Mouse (Mus musculus) heart, embryonic 14.5 days (tissue): ENCODE measurements around the gene Ttc3. TPM values are rescaled to one million over a fixed set of nuclear protein-coding genes. Genes with fewer than 3 reads are reported as not detected.
"Not testable (repeated sequence)": the region's sequence is repeated elsewhere in the genome, so short reads cannot be mapped to it uniquely, and the experiment has no call there.

Experiments used
- ATAC-seq: fragments of 200-750 bp; cut with Nextera tagmentation; 2 replicates; pipeline ENCODE4 v1.8.0; 2017; ENCODE audit warnings: low read depth, moderate TSS enrichment; ENCODE audit not compliant: insufficient number of reproducible peaks, insufficient read depth, low FRiP score
- H3K27ac ChIP-seq, 2 experiments: fragments of 200-500 bp in 1 of 2; fragments of 300-500 bp in 1 of 2; sonication (generic) in 1 of 2; replicated peaks in 1 of 2; 2 replicates each; pipeline ENCODE4 v1.5.1; 2012 to 2014; ENCODE audit warnings: low read depth in 2 of 2, low read length in 2 of 2, control low read depth in 1 of 2, mild to moderate bottlenecking in 1 of 2, mixed read lengths in 1 of 2; ENCODE audit not compliant: control insufficient read depth in 1 of 2, insufficient read depth in 1 of 2
- H3K27me3 ChIP-seq: fragments of 300-500 bp; sonication (generic); 2 replicates; pipeline ENCODE4 v1.6.1; 2014; ENCODE audit warnings: mild to moderate bottlenecking, low read length, control low read depth; ENCODE audit not compliant: control insufficient read depth, insufficient read depth
- H3K36me3 ChIP-seq: fragments of 300-500 bp; sonication (generic); 2 replicates; pipeline ENCODE4 v1.6.1; 2014; ENCODE audit warnings: mild to moderate bottlenecking, control low read depth, low read length, mixed read lengths; ENCODE audit not compliant: control insufficient read depth, insufficient read depth
- H3K4me1 ChIP-seq, 2 experiments: fragments of 200-500 bp in 1 of 2; fragments of 300-500 bp in 1 of 2; sonication (generic) in 1 of 2; 2 replicates each; pipeline ENCODE4 v1.6.1; 2012 to 2014; ENCODE audit warnings: low read length in 2 of 2, control low read depth in 1 of 2, mixed read lengths in 1 of 2; ENCODE audit not compliant: control insufficient read depth in 2 of 2, insufficient read depth in 2 of 2
- H3K4me2 ChIP-seq: fragments of 300-500 bp; sonication (generic); 2 replicates; pipeline ENCODE4 v1.6.1; 2014; ENCODE audit warnings: mild to moderate bottlenecking, low read length
- H3K4me3 ChIP-seq, 2 experiments: fragments of 200-500 bp in 1 of 2; fragments of 300-500 bp in 1 of 2; sonication (generic) in 1 of 2; 2 replicates each; pipeline ENCODE4 v1.5.1; 2012 to 2014; ENCODE audit warnings: low read length in 2 of 2, mild to moderate bottlenecking in 2 of 2, control low read depth in 1 of 2, low read depth in 1 of 2, moderate library complexity in 1 of 2; ENCODE audit not compliant: control insufficient read depth in 1 of 2, insufficient read depth in 1 of 2
- H3K9ac ChIP-seq: fragments of 300-500 bp; sonication (generic); 2 replicates; pipeline ENCODE4 v1.6.1; 2014; ENCODE audit warnings: mild to moderate bottlenecking, low read length
- H3K9me3 ChIP-seq: fragments of 300-500 bp; sonication (generic); 2 replicates; pipeline ENCODE4 v1.6.1; 2016; ENCODE audit warnings: low read length, control low read depth; ENCODE audit not compliant: control insufficient read depth
- WGBS: fragments of 180-500 bp; shearing (Covaris S2); extraction: QIAGEN DNeasy Blood & Tissue Kit; methylation state at CpG from one replicate; pipeline ENCODE4 v1.1.7; 2014; 5-methylcytosine and 5-hydroxymethylcytosine counted together
- polyA plus RNA-seq: library from polyadenylated mRNA; unstranded; fragments of >200 nt; fragmentation: Nextera tagmentation; extraction: Ambion mirVana; gene quantifications from 2 replicates; pipeline ENCODE4 v1.2.1, GENCODE M21; 2014

Gene Ttc3
- polyA plus RNA-seq, 1 experiment from 2014 or later, result 200 TPM

GRCm38 (mm10) chr16:94331233-94331885 lies 39.1 kb upstream of the Ttc3 start:
- Histone ChIP-seq H3K4me1 (peaks cover 3 to 15% of the 10 kb centered on the region in 2 experiments; a peak in 3 of 4 replicates), H3K36me3 (no peaks in the 10 kb centered on the region), H3K9ac (no peak overlapping the region), H3K27me3 (no peaks in the 10 kb centered on the region), H3K27ac (no peak overlapping the region), H3K4me2 (no peak overlapping the region), H3K9me3 (no peaks in the 10 kb centered on the region), H3K4me3 (no peak overlapping the region)
- ATAC-seq, result no peak
- 74% methylated on average over 9 of the region's 9 CpGs for WGBS

GRCm38 (mm10) chr16:94331886-94332252 lies 38.5 kb upstream of the Ttc3 start:
- no peaks in the 10 kb centered on the region for H3K9me3 ChIP-seq
- H3K27me3 ChIP-seq, result no peaks in the 10 kb centered on the region
- no peak overlapping the region for H3K4me3 ChIP-seq
- ATAC-seq, result no peak
- H3K4me2 ChIP-seq, result no peak overlapping the region
- H3K27ac ChIP-seq, result no peak overlapping the region
- no peak overlapping the region for H3K9ac ChIP-seq
- peaks cover 3 to 15% of the 10 kb centered on the region in 2 experiments; a peak in 3 of 4 replicates for H3K4me1 ChIP-seq
- H3K36me3 ChIP-seq, result no peaks in the 10 kb centered on the region
- WGBS, result 53% methylated on average over 5 of the region's 5 CpGs

GRCm38 (mm10) chr16:94335656-94336055 lies 34.8 kb upstream of the Ttc3 start:
- Histone ChIP-seq H3K4me1 (no peaks in the 10 kb centered on the region), H3K9me3 (no peaks in the 10 kb centered on the region), H3K27me3 (no peaks in the 10 kb centered on the region), H3K4me3 (no peak overlapping the region), H3K27ac (no peak overlapping the region), H3K9ac (no peak overlapping the region), H3K36me3 (no peaks in the 10 kb centered on the region), H3K4me2 (no peak overlapping the region)
- no peak for ATAC-seq
- 36% methylated on average over 5 of the region's 5 CpGs for WGBS

- not testable (repeated sequence) for ATAC-seq, H3K27ac ChIP-seq
Observed at GRCm38 (mm10) chr16:94339164-94340160, 31.0 kb upstream of the Ttc3 start.

GRCm38 (mm10) chr16:94345733-94346132 lies 24.7 kb upstream of the Ttc3 start:
- H3K4me1 ChIP-seq, result no peaks in the 10 kb centered on the region
- ATAC-seq, result no peak
- no peaks in the 10 kb centered on the region for H3K27me3 ChIP-seq
- H3K4me3 ChIP-seq, result no peak overlapping the region
- no peak overlapping the region for H3K4me2 ChIP-seq
- no peaks in the 10 kb centered on the region for H3K9me3 ChIP-seq
- no peak overlapping the region for H3K9ac ChIP-seq
- 90% methylated on average over 1 of the region's 1 CpGs for WGBS
- no peaks in the 10 kb centered on the region for H3K36me3 ChIP-seq
- H3K27ac ChIP-seq, result no peak overlapping the region

More at GRCm38 (mm10) chr16:94339164-94340160, 31.0 kb upstream of the Ttc3 start:
- H3K9ac ChIP-seq, H3K36me3 ChIP-seq, H3K4me2 ChIP-seq, H3K4me1 ChIP-seq, H3K4me3 ChIP-seq, H3K9me3 ChIP-seq, H3K27me3 ChIP-seq: not testable (repeated sequence)
- WGBS, result 87% methylated on average over 17 of the region's 22 CpGs

GRCm38 (mm10) chr16:94347080-94347731 lies 23.2 kb upstream of the Ttc3 start:
- no peak for ATAC-seq
- WGBS, result 70% methylated on average over 7 of the region's 7 CpGs
- Histone ChIP-seq H3K27me3 (no peaks in the 10 kb centered on the region), H3K36me3 (no peaks in the 10 kb centered on the region), H3K9ac (no peak overlapping the region), H3K27ac (no peak overlapping the region), H3K9me3 (no peaks in the 10 kb centered on the region), H3K4me2 (no peak overlapping the region), H3K4me3 (no peak overlapping the region), H3K4me1 (no peaks in the 10 kb centered on the region)

- Histone ChIP-seq H3K9me3 (no peaks in the 10 kb centered on the region), H3K4me2 (no peak overlapping the region), H3K36me3 (no peaks in the 10 kb centered on the region), H3K27ac (no peak overlapping the region), H3K27me3 (no peaks in the 10 kb centered on the region), H3K4me1 (no peaks in the 10 kb centered on the region), H3K4me3 (no peak overlapping the region), H3K9ac (no peak overlapping the region)
- 78% methylated on average over 2 of the region's 2 CpGs for WGBS
- no peak for ATAC-seq
Observed at GRCm38 (mm10) chr16:94348779-94349178, 21.6 kb upstream of the Ttc3 start.
